Mouse (Mus musculus) liver, embryonic 14.5 days (tissue): ENCODE measurements around the gene Kif28. TPM values are rescaled to one million over a fixed set of nuclear protein-coding genes. Genes with fewer than 3 reads are reported as not detected.

Experiments
- ATAC-seq: fragments of 200-750 bp; cut with Nextera tagmentation; 2 replicates; pipeline ENCODE4 v1.8.0; 2017; ENCODE audit warnings: moderate number of reproducible peaks, mild to moderate bottlenecking, moderate library complexity; ENCODE audit not compliant: insufficient read depth
- DNase-seq, 3 experiments: peaks; one replicate each; pipeline ENCODE4 v3.0.0-alpha.2; 2012 to 2013; ENCODE audit warnings: low read depth in 3 of 3, low spot score in 3 of 3
- H3K27ac ChIP-seq: fragments of 300-500 bp; sonication (generic); 2 replicates; pipeline ENCODE4 v1.5.1; 2014; ENCODE audit warnings: moderate library complexity, mild to moderate bottlenecking, control low read depth, inconsistent platforms
- H3K27me3 ChIP-seq: fragments of 300-500 bp; sonication (generic); 2 replicates; pipeline ENCODE4 v1.6.1; 2014; ENCODE audit warnings: mild to moderate bottlenecking, low read length, moderate library complexity; ENCODE audit not compliant: control insufficient read depth, insufficient read depth
- H3K36me3 ChIP-seq: fragments of 300-500 bp; sonication (generic); replicated peaks from 2 replicates; pipeline ENCODE4 v1.6.1; 2014; ENCODE audit warnings: low read depth; ENCODE audit not compliant: control insufficient read depth, insufficient read depth
- H3K4me1 ChIP-seq, 2 experiments: fragments of 200-500 bp in 1 of 2; fragments of 300-500 bp in 1 of 2; sonication (generic) in 1 of 2; replicated peaks; 2 replicates each; pipeline ENCODE4 v1.6.1; 2012 to 2014; ENCODE audit warnings: antibody characterized with exemption in 1 of 2, inconsistent platforms in 1 of 2, low read length in 1 of 2; ENCODE audit not compliant: control insufficient read depth in 2 of 2, insufficient read depth in 2 of 2
- H3K4me2 ChIP-seq: fragments of 300-500 bp; sonication (generic); 2 replicates; pipeline ENCODE4 v1.6.1; 2014; ENCODE audit warnings: low read depth, mild to moderate bottlenecking, control low read depth, moderate library complexity
- H3K4me3 ChIP-seq, 2 experiments: fragments of 200-500 bp in 1 of 2; fragments of 300-500 bp in 1 of 2; sonication (generic) in 1 of 2; 2 replicates each; pipeline ENCODE4 v1.5.1; 2012 to 2014; ENCODE audit warnings: low read depth in 2 of 2, low read length in 2 of 2, mild to moderate bottlenecking in 2 of 2, control low read depth in 1 of 2, inconsistent platforms in 1 of 2, moderate library complexity in 1 of 2; ENCODE audit not compliant: insufficient read depth in 1 of 2
- H3K9ac ChIP-seq: fragments of 300-500 bp; sonication (generic); replicated peaks from 2 replicates; pipeline ENCODE4 v1.6.1; 2014; ENCODE audit warnings: mild to moderate bottlenecking, control low read depth, moderate library complexity
- H3K9me3 ChIP-seq: fragments of 300-500 bp; sonication (generic); 2 replicates; pipeline ENCODE4 v1.6.1; 2016; ENCODE audit warnings: low read length, mixed read lengths; ENCODE audit not compliant: control insufficient read depth
- CTCF ChIP-seq: IDR thresholded peaks from 2 replicates; pipeline ENCODE4 v1.5.1; 2016; ENCODE audit warnings: antibody characterized with exemption, low read depth, control low read depth
- EP300 ChIP-seq: IDR thresholded peaks from 2 replicates; pipeline ENCODE4 v1.6.1; 2016; ENCODE audit warnings: antibody characterized with exemption, low read depth
- WGBS: fragments of 180-500 bp; shearing (Covaris S2); extraction: QIAGEN DNeasy Blood & Tissue Kit; methylation state at CpG from one replicate; pipeline ENCODE4 v1.1.7; 2014; ENCODE audit not compliant: insufficient replicate concordance; 5-methylcytosine and 5-hydroxymethylcytosine counted together
- polyA plus RNA-seq, 2 experiments: library from polyadenylated mRNA; depleted of rRNA in 1 of 2; stranded (reverse) in 1 of 2; unstranded in 1 of 2; fragments of >200 nt; fragmentation: Nextera tagmentation in 1 of 2; extraction: Ambion mirVana in 1 of 2; gene quantifications; 2 replicates each; pipeline versions ENCODE4 v1.2.1 to v1.2.3; 2012 to 2014

Gene Kif28
- polyA plus RNA-seq, 2 experiments, result 0.01 TPM; not detected in 1

- H3K27ac ChIP-seq, result no peak overlapping the region
- peaks cover 74% of the 10 kb centered on the region for H3K36me3 ChIP-seq
- ATAC-seq (no peak), DNase-seq (no peak)
- no peaks in the 10 kb centered on the region for H3K4me1 ChIP-seq
- H3K9me3 ChIP-seq, result no peaks in the 10 kb centered on the region
- H3K9ac ChIP-seq, result no peak overlapping the region
- H3K4me2 ChIP-seq, result no peak overlapping the region
- no peaks in the 10 kb centered on the region for H3K27me3 ChIP-seq
- TF ChIP-seq EP300 (no peak), CTCF (no peak)
- 80% methylated on average over 4 of the region's 4 CpGs for WGBS
- H3K4me3 ChIP-seq, result no peak overlapping the region
Observed at GRCm38 (mm10) chr1:179760553-179760952, 15.5 kb upstream of the Kif28 start.

- Histone ChIP-seq H3K27me3 (no peaks in the 10 kb centered on the region), H3K27ac (no peak overlapping the region), H3K36me3 (peaks cover 74% of the 10 kb centered on the region), H3K9me3 (no peaks in the 10 kb centered on the region), H3K4me3 (no peak overlapping the region), H3K9ac (no peak overlapping the region), H3K4me2 (no peak overlapping the region), H3K4me1 (no peaks in the 10 kb centered on the region)
- 80% methylated on average over 5 of the region's 5 CpGs for WGBS
- TF ChIP-seq CTCF (no peak), EP300 (no peak)
- no peak for DNase-seq
- no peak for ATAC-seq
Observed at GRCm38 (mm10) chr1:179760086-179760485, 15.0 kb upstream of the Kif28 start.

- TF ChIP-seq EP300 (no peak), CTCF (no peak)
- H3K27me3 ChIP-seq, result no peaks in the 10 kb centered on the region
- H3K4me1 ChIP-seq, result no peaks in the 10 kb centered on the region
- H3K36me3 ChIP-seq, result peaks cover 79% of the 10 kb centered on the region
- H3K4me2 ChIP-seq, result no peak overlapping the region
- ATAC-seq (no peak), DNase-seq (no peak)
- no peak overlapping the region for H3K4me3 ChIP-seq
- no peaks in the 10 kb centered on the region for H3K9me3 ChIP-seq
- no peak overlapping the region for H3K9ac ChIP-seq
- no peak overlapping the region for H3K27ac ChIP-seq
Observed at GRCm38 (mm10) chr1:179756477-179756876, 11.4 kb upstream of the Kif28 start.

GRCm38 (mm10) chr1:179753006-179753405 lies 7.9 kb upstream of the Kif28 start:
- no peak for TF ChIP-seq CTCF
- no peak for TF ChIP-seq EP300
- Histone ChIP-seq H3K4me2 (no peak overlapping the region), H3K4me3 (no peak overlapping the region), H3K27ac (no peak overlapping the region), H3K9me3 (no peaks in the 10 kb centered on the region), H3K9ac (no peak overlapping the region), H3K36me3 (peaks cover 77% of the 10 kb centered on the region), H3K4me1 (no peaks in the 10 kb centered on the region), H3K27me3 (no peaks in the 10 kb centered on the region)
- ATAC-seq (no peak), DNase-seq (no peak)
- WGBS, result 87% methylated on average over 8 of the region's 8 CpGs

GRCm38 (mm10) chr1:179752276-179752675 lies 7.2 kb upstream of the Kif28 start:
- no peaks in the 10 kb centered on the region for H3K9me3 ChIP-seq
- H3K36me3 ChIP-seq, result peaks cover 78% of the 10 kb centered on the region
- no peaks in the 10 kb centered on the region for H3K4me1 ChIP-seq
- WGBS, result 90% methylated on average over 11 of the region's 11 CpGs
- H3K27ac ChIP-seq, result no peak overlapping the region
- DNase-seq (no peak), ATAC-seq (no peak)
- no peaks in the 10 kb centered on the region for H3K27me3 ChIP-seq
- TF ChIP-seq EP300, result no peak
- no peak for TF ChIP-seq CTCF
- H3K4me2 ChIP-seq, result no peak overlapping the region
- no peak overlapping the region for H3K9ac ChIP-seq
- H3K4me3 ChIP-seq, result no peak overlapping the region
